Mouse (Mus musculus) lung, adult 2 months (tissue): ENCODE results near the gene Mdga2. TPM values are rescaled to one million over a fixed set of nuclear protein-coding genes. Genes with fewer than 3 reads are reported as not detected.

Experiments
- DNase-seq: peaks from one replicate; pipeline ENCODE4 v3.0.0; 2022
- H3K4me1 ChIP-seq: fragments of 200-500 bp; 2 replicates; pipeline ENCODE4 v1.6.1; 2011; ENCODE audit warnings: low read length; ENCODE audit not compliant: control insufficient read depth, insufficient read depth
- H3K4me3 ChIP-seq: fragments of 200-500 bp; replicated peaks from 2 replicates; pipeline ENCODE3; 2011; ENCODE audit warnings: low read depth, mild to moderate bottlenecking, control low read depth, low read length; ENCODE audit errors: extremely low read depth
- CTCF ChIP-seq: fragments of 200-500 bp; IDR thresholded peaks from 2 replicates; pipeline ENCODE4 v1.5.1; 2011; ENCODE audit warnings: mild to moderate bottlenecking, low read length, control low read depth; ENCODE audit not compliant: insufficient read depth
- POLR2A ChIP-seq: fragments of 200-500 bp; IDR thresholded peaks from 2 replicates; pipeline ENCODE4 v1.6.1; 2011; ENCODE audit warnings: low read depth, mild to moderate bottlenecking, control low read depth, low read length, borderline replicate concordance; ENCODE audit errors: extremely low read depth
- WGBS: fragments of 180-500 bp; shearing (Covaris S2); methylation state at CpG from one replicate; pipeline ENCODE4 v1.1.7; 2018; 5-methylcytosine and 5-hydroxymethylcytosine counted together
- polyA plus RNA-seq: library from polyadenylated mRNA; depleted of rRNA; stranded (reverse); fragments of >200 nt; gene quantifications from 2 replicates; pipeline ENCODE4 v1.2.3, GENCODE M21; 2012

Gene Mdga2
- polyA plus RNA-seq, 1 experiment, result not detected

DNA sequence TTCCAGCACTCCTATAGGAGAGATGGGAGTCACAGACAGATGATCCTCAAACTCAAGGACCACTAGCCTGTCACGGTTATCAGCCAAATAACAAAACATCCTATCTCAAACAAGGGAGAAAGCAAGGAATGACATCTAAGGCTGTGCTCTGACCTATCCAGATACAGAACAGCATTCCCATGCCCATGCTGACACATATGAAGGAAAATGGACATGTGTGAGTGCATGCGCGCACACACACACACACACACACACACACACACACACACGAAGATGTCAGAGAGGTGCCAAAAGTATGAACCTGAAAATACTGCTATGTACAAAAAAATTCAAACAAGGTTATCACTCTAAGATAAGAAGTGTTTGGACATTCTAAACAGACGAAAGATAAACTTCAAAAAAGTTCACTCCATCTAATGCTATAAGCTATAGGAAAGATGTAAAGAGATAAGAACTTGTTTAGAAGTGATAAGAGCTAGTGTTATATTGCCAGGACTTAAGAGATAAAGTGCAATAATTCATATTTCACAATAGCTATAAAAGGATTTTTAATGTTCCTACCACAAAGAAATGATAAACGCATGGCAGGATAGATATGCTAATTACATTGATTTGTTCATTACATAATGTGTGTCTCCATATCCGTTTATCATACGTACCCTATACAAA, 65.6 kb downstream of the Mdga2 start:
- no peak for DNase-seq
- Histone ChIP-seq H3K4me1 (no peaks in the 10 kb centered on the region), H3K4me3 (no peak overlapping the region)
- no peak for TF ChIP-seq CTCF
- TF ChIP-seq POLR2A, result no peak
- WGBS, result 68% methylated on average over 8 of the region's 8 CpGs

DNA sequence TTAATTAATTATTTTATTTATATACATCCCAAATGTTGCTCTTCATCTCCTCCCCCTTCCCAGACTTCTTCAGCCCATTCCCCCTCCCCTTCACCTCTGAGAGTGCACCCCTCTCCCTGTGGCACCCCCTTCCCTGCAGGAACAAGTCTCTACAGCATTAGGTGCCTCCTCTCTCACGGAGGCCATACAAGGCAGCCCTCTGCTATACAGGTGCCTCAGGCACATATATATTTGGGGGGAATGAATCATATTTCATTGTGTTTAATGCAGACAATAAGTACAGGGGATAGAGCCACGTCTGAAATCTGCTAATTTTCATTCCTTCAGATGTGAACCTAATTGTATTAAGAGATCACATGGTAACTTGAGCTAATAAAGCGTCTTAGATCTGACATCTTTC, 69.3 kb downstream of the Mdga2 start:
- no peak for TF ChIP-seq POLR2A
- no peak for TF ChIP-seq CTCF
- DNase-seq, result no peak
- Histone ChIP-seq H3K4me1 (no peaks in the 10 kb centered on the region), H3K4me3 (no peak overlapping the region)
- WGBS, result 50% methylated on average over 3 of the region's 3 CpGs

DNA sequence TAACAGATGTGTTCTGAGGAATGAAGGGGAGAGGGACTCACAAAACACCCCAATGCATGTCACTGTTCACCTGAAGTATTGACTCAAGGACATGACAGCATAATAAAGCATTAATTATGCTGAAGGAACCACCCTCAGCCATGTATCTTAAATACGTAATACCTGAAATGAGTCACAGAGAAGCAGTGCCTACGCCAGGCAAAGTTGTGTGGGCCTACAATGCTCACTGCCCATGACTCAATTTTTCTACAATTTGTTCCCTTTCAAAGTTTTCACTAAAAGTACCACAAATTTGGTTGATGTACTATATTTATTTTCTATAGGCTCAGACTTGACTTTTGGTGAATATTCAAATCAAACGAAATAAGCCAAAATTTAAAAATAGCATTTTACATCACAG, 80.7 kb downstream of the Mdga2 start:
- DNase-seq, result no peak
- TF ChIP-seq POLR2A (no peak), CTCF (no peak)
- Histone ChIP-seq H3K4me3 (no peak overlapping the region), H3K4me1 (no peaks in the 10 kb centered on the region)
- 79% methylated on average over 3 of the region's 3 CpGs for WGBS

DNA sequence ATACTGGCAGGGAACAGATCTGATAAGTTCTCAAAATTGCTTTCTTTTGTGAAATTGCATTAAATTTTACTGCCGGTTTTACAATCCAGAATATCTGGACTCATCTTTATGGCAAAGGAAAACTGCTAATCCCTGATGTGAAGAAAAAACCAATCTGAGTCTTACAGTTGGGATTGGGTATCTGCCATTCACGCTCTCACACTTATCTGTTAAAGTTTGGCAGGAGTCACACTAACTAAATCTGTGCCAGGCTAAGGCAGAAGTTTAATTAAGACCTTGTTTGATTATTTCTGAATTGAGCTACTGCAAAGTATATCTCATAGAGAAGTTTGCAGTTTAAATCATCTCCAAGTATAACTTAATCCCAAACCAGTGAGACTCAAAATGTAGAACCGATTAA, 82.2 kb downstream of the Mdga2 start:
- 80% methylated on average over 3 of the region's 3 CpGs for WGBS
- no peak for TF ChIP-seq CTCF
- no peak for TF ChIP-seq POLR2A
- H3K4me3 ChIP-seq, result no peak overlapping the region
- no peaks in the 10 kb centered on the region for H3K4me1 ChIP-seq
- no peak for DNase-seq

DNA sequence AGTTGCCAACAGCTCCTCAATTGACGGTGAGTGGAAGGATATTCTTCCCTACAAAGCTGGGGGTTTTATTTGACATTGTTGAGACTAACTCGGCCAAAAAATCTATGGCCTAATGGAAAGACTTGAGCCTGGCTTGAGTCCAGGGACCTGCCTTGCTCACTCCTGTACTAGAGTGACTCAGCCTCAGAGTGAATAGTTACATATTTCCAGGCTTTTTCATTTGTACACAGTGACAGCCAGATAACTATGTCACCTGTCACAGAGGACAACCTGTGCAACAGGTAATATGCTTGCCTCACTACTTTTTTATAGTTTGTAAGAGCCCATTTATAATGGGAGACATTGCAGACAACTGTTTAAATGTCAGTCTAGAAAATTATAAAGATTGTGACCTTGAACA, 94.9 kb downstream of the Mdga2 start:
- WGBS, result 56% methylated on average over 2 of the region's 2 CpGs
- DNase-seq, result no peak
- H3K4me1 ChIP-seq, result no peaks in the 10 kb centered on the region
- no peak overlapping the region for H3K4me3 ChIP-seq
- TF ChIP-seq CTCF, result no peak
- no peak for TF ChIP-seq POLR2A

DNA sequence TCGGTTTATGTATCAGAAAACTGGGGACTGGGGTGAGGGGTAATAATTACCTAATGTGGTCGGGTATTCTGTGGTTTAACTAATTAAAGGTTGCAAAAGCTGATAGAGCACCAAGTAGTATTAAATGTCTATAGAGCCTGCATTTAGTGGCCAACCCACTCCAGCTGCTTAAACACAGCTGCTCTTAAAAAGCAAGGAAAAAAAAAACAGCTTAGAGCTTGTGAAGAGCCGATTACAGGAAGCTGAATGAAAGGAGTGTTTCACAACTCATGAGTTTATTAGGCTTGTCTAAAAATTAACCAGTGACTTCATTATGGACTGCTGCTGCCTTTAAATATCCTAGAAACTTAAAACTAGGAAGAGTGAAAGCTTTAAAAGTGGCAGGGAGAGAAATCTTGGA, 98.5 kb downstream of the Mdga2 start:
- 29% methylated on average over 3 of the region's 3 CpGs for WGBS
- no peak overlapping the region for H3K4me3 ChIP-seq
- no peaks in the 10 kb centered on the region for H3K4me1 ChIP-seq
- no peak for DNase-seq
- TF ChIP-seq POLR2A (no peak), CTCF (no peak)

DNA sequence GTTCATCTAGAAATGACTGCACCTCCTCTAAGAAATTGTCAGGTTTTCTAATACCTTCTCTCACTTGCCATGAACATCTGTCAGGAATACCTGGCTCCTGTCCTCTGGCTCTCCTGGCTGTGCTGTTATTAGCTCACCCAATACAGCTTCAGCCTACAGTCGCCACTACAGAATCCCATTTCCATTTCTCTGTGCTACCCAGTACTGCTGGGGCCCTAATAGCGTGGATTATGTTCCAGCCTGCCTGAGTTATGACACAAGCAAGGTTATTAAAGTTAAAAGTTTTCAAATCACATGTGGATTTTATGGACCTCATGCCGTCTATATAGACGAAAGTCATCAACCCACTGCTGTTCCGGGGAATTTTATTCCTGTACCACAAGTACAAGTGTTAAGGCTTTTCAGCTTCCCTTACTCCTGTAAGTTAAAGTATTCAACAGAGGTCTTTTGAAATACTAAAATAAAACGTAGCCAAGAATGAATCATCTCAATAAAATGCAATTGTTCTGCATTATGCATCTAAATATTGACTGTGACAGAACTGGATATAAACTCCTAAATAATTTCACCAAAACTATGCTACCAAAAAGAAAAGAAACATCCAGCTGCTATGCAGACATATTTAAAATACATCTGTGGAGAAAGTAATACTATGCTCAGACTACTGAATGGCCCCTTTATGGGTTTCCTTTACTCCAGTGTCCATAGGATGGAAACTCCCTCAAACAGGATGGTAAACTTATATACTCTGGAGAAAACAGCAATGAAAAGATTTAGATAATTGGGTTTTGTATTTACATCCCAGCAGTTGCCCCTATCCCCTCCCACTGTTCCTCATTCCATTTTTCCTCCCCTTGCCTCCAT, 103.5 kb downstream of the Mdga2 start:
- DNase-seq, result no peak
- 74% methylated on average over 6 of the region's 6 CpGs for WGBS
- Histone ChIP-seq H3K4me3 (no peak overlapping the region), H3K4me1 (no peaks in the 10 kb centered on the region)
- TF ChIP-seq POLR2A, result no peak
- TF ChIP-seq CTCF, result no peak

DNA sequence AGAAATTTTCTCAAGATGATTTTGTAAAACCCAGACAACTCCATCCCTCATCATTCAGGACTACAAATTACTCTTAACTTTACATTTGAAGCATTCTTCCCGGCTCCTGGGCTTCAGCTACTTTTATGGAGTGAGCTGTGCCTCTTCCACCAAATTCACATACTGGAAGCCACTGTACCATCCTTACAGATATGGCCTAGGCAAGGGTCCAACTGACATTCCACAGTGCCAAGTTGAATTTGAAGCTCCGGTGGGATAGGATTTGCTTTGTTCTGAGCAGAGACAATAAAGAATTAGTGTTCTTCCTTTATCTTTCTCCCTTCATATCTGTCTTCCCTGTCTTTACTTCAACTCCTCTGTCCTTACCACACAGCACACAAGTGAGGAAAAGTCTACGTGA, 118.2 kb downstream of the Mdga2 start:
- TF ChIP-seq POLR2A (no peak), CTCF (no peak)
- WGBS, result 71% methylated on average over 3 of the region's 3 CpGs
- H3K4me3 ChIP-seq, result no peak overlapping the region
- DNase-seq, result no peak
- no peaks in the 10 kb centered on the region for H3K4me1 ChIP-seq

DNA sequence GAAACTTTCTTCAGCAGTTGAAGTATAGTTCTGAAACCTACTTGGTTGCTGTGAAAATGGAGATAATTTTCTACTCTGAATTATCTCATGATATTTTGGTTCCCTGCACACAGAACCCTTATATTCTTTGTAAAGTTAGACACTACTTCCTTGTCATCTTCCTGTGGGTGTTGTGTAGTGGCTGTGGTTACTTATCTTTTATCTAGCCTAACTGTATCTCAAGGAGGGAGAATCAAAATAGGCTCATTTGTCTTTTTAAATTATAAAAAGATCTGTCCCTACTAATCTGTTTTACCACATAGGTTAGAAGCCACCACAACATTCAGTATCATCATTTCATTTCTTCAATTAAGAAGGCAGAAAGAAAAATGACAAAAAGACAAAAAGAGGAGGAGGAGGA, 127.9 kb downstream of the Mdga2 start:
- Histone ChIP-seq H3K4me1 (no peaks in the 10 kb centered on the region), H3K4me3 (no peak overlapping the region)
- TF ChIP-seq POLR2A (no peak), CTCF (no peak)
- no peak for DNase-seq

DNA sequence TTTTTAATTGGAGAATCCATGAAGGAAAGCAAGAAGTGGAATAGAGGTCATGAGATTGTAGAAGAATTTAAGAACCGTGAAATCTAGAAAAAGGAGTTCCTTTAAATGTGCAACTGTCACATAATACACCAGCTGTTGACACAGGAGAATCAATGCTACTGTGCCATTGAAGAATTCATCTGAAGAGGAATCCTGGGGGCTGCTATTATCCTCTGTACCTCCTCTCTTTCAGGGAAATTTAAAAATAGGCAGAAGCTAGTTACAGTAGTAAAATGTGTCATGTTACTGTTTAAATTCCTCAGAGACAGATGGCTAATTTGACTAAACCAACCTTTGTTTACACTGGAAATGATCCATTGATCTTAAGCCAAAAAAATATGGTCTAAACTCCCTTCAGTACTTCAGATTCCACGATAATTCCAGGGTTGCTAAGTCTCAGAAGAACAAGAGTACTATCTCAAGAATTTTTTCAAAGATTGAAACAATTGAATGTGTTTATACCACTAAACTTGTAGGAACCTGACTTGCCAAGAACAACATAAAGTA, 131.9 kb downstream of the Mdga2 start:
- H3K4me3 ChIP-seq, result no peak overlapping the region
- no peak for TF ChIP-seq POLR2A
- no peak for TF ChIP-seq CTCF
- no peaks in the 10 kb centered on the region for H3K4me1 ChIP-seq
- 40% methylated on average over 2 of the region's 2 CpGs for WGBS
- DNase-seq, result no peak
